Mouse (Mus musculus) adrenal gland, postnatal 36 days (tissue): ENCODE data around the gene Hspb8. TPM values are rescaled to one million over a fixed set of nuclear protein-coding genes. Genes with fewer than 3 reads are reported as not detected.
"Not testable (repeated sequence)": the region's sequence is repeated elsewhere in the genome, so short reads cannot be mapped to it uniquely, and the experiment has no call there.

Source experiments
- DNase-seq, 2 experiments: peaks; one replicate each; pipeline ENCODE4 v3.0.0; 2021; ENCODE audit warnings: mixed read lengths in 1 of 2
- total RNA-seq, 2 experiments: library from RNA; stranded (reverse); gene quantifications; 2 replicates each; pipeline ENCODE4 v1.2.3; 2021

Hspb8 gene
- total RNA-seq, 2 experiments from 2014 or later, result 106 to 228 TPM

- peak; percentile 73 to 88 for DNase-seq
Measured at GRCm38 (mm10) chr5:116392603-116393002, 30.1 kb downstream of the Hspb8 start.

- peak; percentile 53 to 70 for DNase-seq
Measured at GRCm38 (mm10) chr5:116389856-116390542, 32.7 kb downstream of the Hspb8 start.

- peak; percentile 46 to 47 for DNase-seq
Measured at GRCm38 (mm10) chr5:116389321-116389720, 33.3 kb downstream of the Hspb8 start.

GRCm38 (mm10) chr5:116387302-116387935, 35.2 kb downstream of the Hspb8 start:
- no peak for DNase-seq

GRCm38 (mm10) chr5:116386020-116386419, 36.6 kb downstream of the Hspb8 start:
- DNase-seq, result peak; percentile 64 to 70

GRCm38 (mm10) chr5:116382646-116383045, 40.0 kb downstream of the Hspb8 start:
- DNase-seq, result not testable (repeated sequence)

- peak; percentile 20 to 32 for DNase-seq
Measured at GRCm38 (mm10) chr5:116381726-116382125, 40.9 kb downstream of the Hspb8 start.

- DNase-seq, result peak in 1 of 2 experiments; percentile 11
Measured at GRCm38 (mm10) chr5:116381217-116381616, 41.4 kb downstream of the Hspb8 start.

GRCm38 (mm10) chr5:116380384-116380783, 42.3 kb downstream of the Hspb8 start:
- no peak for DNase-seq

GRCm38 (mm10) chr5:116378872-116379271, 43.8 kb downstream of the Hspb8 start:
- DNase-seq, result no peak

GRCm38 (mm10) chr5:116367923-116368322, 54.7 kb downstream of the Hspb8 start:
- DNase-seq, result no peak

- DNase-seq, result no peak
Measured at GRCm38 (mm10) chr5:116366889-116367682, 55.6 kb downstream of the Hspb8 start.

- no peak for DNase-seq
Measured at GRCm38 (mm10) chr5:116361342-116361741, 61.3 kb downstream of the Hspb8 start.

- no peak for DNase-seq
Measured at GRCm38 (mm10) chr5:116360751-116361150, 61.9 kb downstream of the Hspb8 start.

Other genes starting within 250 kb of the Hspb8 start
- gene Ccdc60, start 133.9 kb downstream of the Hspb8 start, total RNA-seq, result not detected
- 1 to 10 TPM; 1.6 to 1.9 TPM for gene Srrm4, start 169.0 kb upstream of the Hspb8 start, total RNA-seq